Mouse (Mus musculus): ENCODE results near the gene Agfg1. TPM values are rescaled to one million over a fixed set of nuclear protein-coding genes. Genes with fewer than 3 reads are reported as not detected.
A peak's percentile ranks its signal among the peaks of the same experiment; 100 is the strongest.

The Agfg1 gene
- polyA plus RNA-seq, 2 experiments: 39.6 to 41.8 TPM

DNA sequence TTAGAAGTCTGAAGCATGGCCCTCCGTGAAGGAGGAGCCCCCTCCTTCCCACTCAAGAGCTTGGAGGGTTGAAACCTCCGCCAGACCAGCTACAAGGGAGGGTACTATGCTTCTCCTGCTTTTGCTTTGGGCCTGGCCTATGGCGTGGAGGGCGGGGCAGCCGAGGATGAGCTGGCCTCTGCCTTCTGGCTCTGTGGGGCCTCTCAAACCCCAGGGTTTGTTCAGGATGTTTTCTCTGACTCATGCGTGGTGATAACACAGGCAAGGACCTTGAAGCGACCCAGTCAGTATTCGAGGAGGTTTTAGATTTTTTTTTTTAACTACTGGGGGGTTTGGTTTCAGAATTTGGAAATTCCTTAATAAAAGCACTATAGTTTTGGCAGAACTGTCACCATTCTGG, 4.7 kb upstream of the Agfg1 start:
- ATAC-seq (ENCODE audit: low FRiP score, low read depth) (no peak), DNase-seq (ENCODE audit: low spot score) (no peak)
- H3K27me3 ChIP-seq (ENCODE audit: control insufficient read depth, insufficient read depth, low read length): no peaks in the 10 kb centered on the region
- H3K36me3 ChIP-seq (ENCODE audit: control insufficient read depth, insufficient read depth, low read length): no peaks in the 10 kb centered on the region
- TF ChIP-seq POLR2A (IDR thresholded peaks at IDR 0.05; ENCODE audit: borderline replicate concordance, extremely low read depth, insufficient read depth, insufficient read length): no peak
- no peak overlapping the region for H3K4me2 ChIP-seq (replicated peaks; ENCODE audit: low read depth, low read length, severe bottlenecking)
- H3K9ac ChIP-seq (ENCODE audit: low read depth, low read length, severe bottlenecking): no peak overlapping the region
- no peaks in the 10 kb centered on the region for H3K9me3 ChIP-seq (ENCODE audit: control insufficient read depth, low read length)
- no peak overlapping the region for H3K27ac ChIP-seq (replicated peaks; ENCODE audit: low read depth, low read length)
- H3K4me3 ChIP-seq (replicated peaks; ENCODE audit: low read length): no peak overlapping the region
- H3K4me1 ChIP-seq (ENCODE audit: control insufficient read depth, insufficient read depth, low read length): peaks cover 4% of the 10 kb centered on the region; the same call in 1 of the 2 replicates
- 71% methylated on average over 8 of the region's 8 CpGs for WGBS

DNA sequence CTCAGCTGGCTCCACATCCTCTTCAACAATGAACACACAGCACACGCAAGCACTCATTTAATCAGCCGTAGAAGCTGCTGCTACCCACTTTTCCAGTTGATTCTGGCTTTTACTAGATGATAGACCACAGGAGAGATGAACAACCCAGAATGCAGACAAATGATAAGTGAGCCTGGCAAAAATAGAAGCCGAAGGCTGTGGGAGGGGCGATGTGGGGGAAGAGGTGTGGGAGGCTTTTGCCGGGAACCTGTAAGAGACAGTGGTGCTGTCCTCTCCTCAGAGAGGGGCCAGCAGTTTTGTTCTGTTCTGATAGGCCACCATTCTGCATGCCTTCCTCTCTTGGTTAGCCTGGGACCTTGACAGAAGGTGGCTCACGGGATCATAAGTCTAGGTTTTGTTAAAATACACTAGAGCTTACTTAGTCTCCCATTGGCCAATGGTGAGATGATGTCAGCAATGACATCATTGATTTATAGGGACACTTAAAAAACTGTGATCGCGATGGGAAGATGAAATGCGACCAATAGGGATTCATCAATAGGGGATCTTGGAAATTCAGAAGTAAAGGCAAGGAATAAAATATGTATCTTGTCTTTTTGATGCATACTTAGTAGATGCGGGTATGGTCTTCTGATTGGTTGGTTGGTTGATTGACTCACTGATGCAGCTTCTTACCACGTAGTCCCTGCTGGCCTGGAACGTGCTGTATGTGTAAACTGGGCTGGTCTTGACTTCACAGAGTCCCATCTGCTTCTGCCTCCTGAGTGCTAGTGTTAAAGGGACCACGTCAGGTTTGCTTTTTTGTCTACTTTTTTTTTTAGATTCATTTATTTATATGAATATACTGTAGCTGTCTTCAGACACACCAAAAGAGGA, 2.7 kb upstream of the Agfg1 start:
- H3K27ac ChIP-seq (replicated peaks; ENCODE audit: low read depth, low read length): no peak overlapping the region
- peaks cover 9% of the 10 kb centered on the region for H3K4me1 ChIP-seq (ENCODE audit: control insufficient read depth, insufficient read depth, low read length)
- no peaks in the 10 kb centered on the region for H3K9me3 ChIP-seq (ENCODE audit: control insufficient read depth, low read length)
- ATAC-seq (ENCODE audit: low FRiP score, low read depth) (no peak), DNase-seq (ENCODE audit: low spot score) (no peak)
- no peak overlapping the region for H3K4me2 ChIP-seq (replicated peaks; ENCODE audit: low read depth, low read length, severe bottlenecking)
- TF ChIP-seq POLR2A (IDR thresholded peaks at IDR 0.05; ENCODE audit: borderline replicate concordance, extremely low read depth, insufficient read depth, insufficient read length): no peak
- H3K36me3 ChIP-seq (ENCODE audit: control insufficient read depth, insufficient read depth, low read length): no peaks in the 10 kb centered on the region
- no peak overlapping the region for H3K9ac ChIP-seq (ENCODE audit: low read depth, low read length, severe bottlenecking)
- 83% methylated on average over 13 of the region's 13 CpGs for WGBS
- no peak overlapping the region for H3K4me3 ChIP-seq (replicated peaks; ENCODE audit: low read length)
- no peaks in the 10 kb centered on the region for H3K27me3 ChIP-seq (ENCODE audit: control insufficient read depth, insufficient read depth, low read length)

DNA sequence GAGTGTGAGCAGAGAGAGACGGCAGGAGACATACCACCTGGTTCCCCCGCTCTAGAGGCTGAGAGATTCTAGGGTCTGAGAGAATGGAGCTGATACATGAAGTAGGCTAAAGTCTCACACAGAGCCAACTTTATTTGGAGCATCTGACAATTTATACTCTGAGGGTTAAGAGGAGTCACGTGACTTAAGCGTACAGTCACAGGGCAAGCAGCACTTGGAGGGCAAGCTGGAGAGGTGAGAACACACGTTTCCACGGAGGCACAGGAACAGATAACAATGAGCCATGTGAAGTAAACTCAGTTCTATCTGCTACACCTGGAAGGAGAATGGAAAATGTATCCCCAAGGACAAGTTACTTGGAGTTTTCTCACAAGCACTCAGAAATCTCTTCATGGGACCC, 1.7 kb upstream of the Agfg1 start:
- WGBS: 76% methylated on average over 6 of the region's 6 CpGs

DNA sequence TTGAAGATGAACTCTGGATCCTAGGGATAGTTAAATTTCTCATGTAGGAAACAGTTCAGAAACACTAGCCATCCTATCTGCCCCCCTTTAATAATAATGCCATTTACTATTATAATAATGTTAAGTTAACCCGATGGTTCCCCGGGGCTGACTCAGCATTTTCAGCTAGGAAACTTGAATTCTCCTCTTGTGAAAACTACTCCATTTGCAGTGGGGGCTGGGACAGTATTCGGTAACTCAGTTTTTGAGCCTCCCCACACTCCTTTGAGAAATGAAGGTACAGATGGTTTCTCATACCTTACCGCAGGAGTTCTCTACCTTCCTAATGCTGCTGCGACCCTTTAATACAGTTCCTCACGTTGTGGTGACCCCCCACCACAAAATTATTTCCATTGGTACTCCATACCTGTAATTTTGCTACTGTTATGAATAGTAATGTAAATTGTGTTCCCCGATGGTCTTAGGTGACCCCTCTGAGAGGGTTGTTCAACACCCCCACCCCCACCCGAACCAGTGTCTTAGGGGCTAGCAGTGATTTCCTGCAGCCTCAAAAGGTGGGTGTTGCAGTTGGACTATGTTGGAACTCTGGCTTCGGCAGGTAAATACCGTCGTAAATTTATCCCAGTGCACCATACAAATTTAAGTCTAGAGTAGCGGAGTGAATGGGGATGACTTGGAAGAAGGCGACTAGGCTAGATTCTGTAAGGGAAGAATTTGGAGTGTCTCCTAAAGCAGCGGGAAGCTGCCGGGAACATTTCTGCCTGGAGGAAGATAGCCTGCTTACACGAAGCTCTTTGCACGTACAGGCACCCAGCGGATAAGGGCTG, 601 bp upstream of the Agfg1 start:
- no peak for TF ChIP-seq POLR2A (IDR thresholded peaks at IDR 0.05; ENCODE audit: borderline replicate concordance, extremely low read depth, insufficient read depth, insufficient read length)
- Histone ChIP-seq H3K9ac (ENCODE audit: low read depth, low read length, severe bottlenecking) (peak overlapping the region; percentile 93; the same call in 1 of the 2 replicates), H3K27ac (replicated peaks; ENCODE audit: low read depth, low read length) (no peak overlapping the region), H3K36me3 (ENCODE audit: control insufficient read depth, insufficient read depth, low read length) (peaks cover 4% of the 10 kb centered on the region), H3K4me2 (replicated peaks; ENCODE audit: low read depth, low read length, severe bottlenecking) (peak overlapping the region; percentile 88), H3K4me3 (replicated peaks; ENCODE audit: low read length) (peak overlapping the region; percentile 98), H3K9me3 (ENCODE audit: control insufficient read depth, low read length) (no peaks in the 10 kb centered on the region), H3K27me3 (ENCODE audit: control insufficient read depth, insufficient read depth, low read length) (no peaks in the 10 kb centered on the region), H3K4me1 (ENCODE audit: control insufficient read depth, insufficient read depth, low read length) (peaks cover 9% of the 10 kb centered on the region)
- no peak for DNase-seq (ENCODE audit: low spot score)
- WGBS: 32% methylated on average over 16 of the region's 18 CpGs
- peak; percentile 36; the same call in 1 of the 2 replicates for ATAC-seq (ENCODE audit: low FRiP score, low read depth)

More for the DNA sequence above, 1.7 kb upstream of the Agfg1 start:
- H3K4me1 ChIP-seq (ENCODE audit: control insufficient read depth, insufficient read depth, low read length): peaks cover 9% of the 10 kb centered on the region
- no peak overlapping the region for H3K4me3 ChIP-seq (replicated peaks; ENCODE audit: low read length)
- H3K27me3 ChIP-seq (ENCODE audit: control insufficient read depth, insufficient read depth, low read length): no peaks in the 10 kb centered on the region
- H3K27ac ChIP-seq (replicated peaks; ENCODE audit: low read depth, low read length): no peak overlapping the region
- no peak overlapping the region for H3K4me2 ChIP-seq (replicated peaks; ENCODE audit: low read depth, low read length, severe bottlenecking)
- peaks cover 4% of the 10 kb centered on the region for H3K36me3 ChIP-seq (ENCODE audit: control insufficient read depth, insufficient read depth, low read length)
- ATAC-seq (ENCODE audit: low FRiP score, low read depth) (no peak), DNase-seq (ENCODE audit: low spot score) (no peak)
- H3K9ac ChIP-seq (ENCODE audit: low read depth, low read length, severe bottlenecking): no peak overlapping the region
- H3K9me3 ChIP-seq (ENCODE audit: control insufficient read depth, low read length): no peaks in the 10 kb centered on the region
- TF ChIP-seq POLR2A (IDR thresholded peaks at IDR 0.05; ENCODE audit: borderline replicate concordance, extremely low read depth, insufficient read depth, insufficient read length): no peak

Data from limb, embryonic 14.5 days (tissue).